Mouse (Mus musculus) bone marrow macrophage, adult 2 months (primary cell): ENCODE measurements around the gene Rad51b.

Source experiments
- CTCF ChIP-seq: IDR thresholded peaks from 2 replicates; pipeline ENCODE4 v1.5.1; 2012; ENCODE audit warnings: low read depth, mild to moderate bottlenecking, low read length, moderate library complexity
- POLR2A ChIP-seq: IDR thresholded peaks from 2 replicates; pipeline ENCODE4 v1.6.1; 2012; ENCODE audit warnings: mild to moderate bottlenecking, low read depth, low read length, borderline replicate concordance

DNA sequence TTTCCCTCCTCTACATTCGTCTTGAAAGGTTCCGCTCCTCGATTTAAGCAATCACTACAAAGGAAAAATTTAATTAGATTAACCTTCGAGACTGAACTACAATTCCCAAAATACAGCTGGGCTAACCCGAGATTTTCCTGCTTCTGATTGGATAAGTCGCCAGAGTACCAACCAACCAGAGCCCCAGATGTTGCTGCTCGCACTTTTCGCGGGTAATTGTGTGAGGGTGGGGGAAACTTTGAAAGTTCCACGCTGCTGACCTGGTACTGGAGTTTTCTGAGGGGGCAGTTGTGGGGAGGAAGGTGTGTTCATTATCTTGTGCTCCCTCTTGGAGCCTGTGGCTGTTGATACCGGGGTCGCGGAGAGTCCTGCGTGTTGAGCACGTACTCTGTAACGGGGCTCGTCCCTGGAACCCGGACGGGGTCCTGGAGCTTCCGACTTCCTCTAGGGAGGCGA is at the start of gene Rad51b:
- no peak for TF ChIP-seq POLR2A
- no peak for TF ChIP-seq CTCF
